Mouse (Mus musculus): Measurements from ENCODE around the gene Csnk2a1. TPM values are rescaled to one million over a fixed set of nuclear protein-coding genes. Genes with fewer than 3 reads are reported as not detected.
"Not testable (repeated sequence)": the region's sequence is repeated elsewhere in the genome, so short reads cannot be mapped to it uniquely, and the experiment has no call there.

Csnk2a1 gene
- polyA plus RNA-seq, 1 experiment from 2014 or later, result 106 TPM

GRCm38 (mm10) chr2:152193346-152193710, 33.3 kb upstream of the Csnk2a1 start:
- H3K27me3 ChIP-seq (replicated peaks), result no peaks in the 10 kb centered on the region
- 84% methylated on average over 7 of the region's 7 CpGs for WGBS
- no peak overlapping the region for H3K9ac ChIP-seq (replicated peaks)
- no peak for ATAC-seq (ENCODE audit: low FRiP score)
- peaks cover 3% of the 10 kb centered on the region; the same call in 1 of the 2 replicates for H3K4me1 ChIP-seq
- no peaks in the 10 kb centered on the region for H3K36me3 ChIP-seq
- H3K4me2 ChIP-seq, result no peak overlapping the region
- no peak overlapping the region for H3K4me3 ChIP-seq (replicated peaks)
- no peaks in the 10 kb centered on the region for H3K9me3 ChIP-seq (replicated peaks)
- no peak overlapping the region for H3K27ac ChIP-seq (replicated peaks)

DNA sequence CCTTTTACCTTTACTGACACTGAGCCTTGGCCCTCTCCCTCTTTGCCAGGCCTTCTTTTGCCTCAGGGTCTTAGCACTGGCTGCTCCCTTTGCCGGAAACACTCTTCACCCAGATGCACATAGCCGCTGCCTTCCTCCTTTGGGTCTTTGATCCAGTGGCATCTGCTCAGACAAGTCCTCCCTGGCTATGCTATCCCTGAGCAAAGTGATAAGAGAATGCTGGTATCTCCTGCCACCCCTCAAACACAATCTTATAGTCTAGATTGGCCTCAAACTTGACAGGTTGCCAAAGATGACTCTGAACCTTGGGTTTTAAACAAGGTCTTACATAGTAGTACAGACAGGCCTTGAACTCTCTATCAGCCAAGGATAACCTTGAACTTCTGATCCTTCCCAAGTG, 32.1 kb upstream of the Csnk2a1 start:
- Histone ChIP-seq H3K4me1 (peaks cover 3% of the 10 kb centered on the region; the same call in 1 of the 2 replicates), H3K27me3 (replicated peaks) (no peaks in the 10 kb centered on the region), H3K36me3 (no peaks in the 10 kb centered on the region), H3K9ac (replicated peaks) (no peak overlapping the region), H3K4me2 (no peak overlapping the region), H3K4me3 (replicated peaks) (no peak overlapping the region), H3K27ac (replicated peaks) (no peak overlapping the region), H3K9me3 (replicated peaks) (no peaks in the 10 kb centered on the region)
- WGBS, result 92% methylated on average over 2 of the region's 2 CpGs
- no peak for ATAC-seq (ENCODE audit: low FRiP score)

GRCm38 (mm10) chr2:152196896-152197295, 29.7 kb upstream of the Csnk2a1 start:
- Histone ChIP-seq H3K27ac (replicated peaks) (no peak overlapping the region), H3K4me1 (peaks cover 3% of the 10 kb centered on the region; the same call in 1 of the 2 replicates), H3K9me3 (replicated peaks) (no peaks in the 10 kb centered on the region), H3K4me2 (peak overlapping the region; percentile 3; the same call in 1 of the 2 replicates), H3K36me3 (no peaks in the 10 kb centered on the region), H3K9ac (replicated peaks) (no peak overlapping the region), H3K4me3 (replicated peaks) (no peak overlapping the region), H3K27me3 (replicated peaks) (no peaks in the 10 kb centered on the region)
- 42% methylated on average over 3 of the region's 3 CpGs for WGBS
- ATAC-seq (ENCODE audit: low FRiP score), result peak; percentile 21; the same call in 1 of the 2 replicates

DNA sequence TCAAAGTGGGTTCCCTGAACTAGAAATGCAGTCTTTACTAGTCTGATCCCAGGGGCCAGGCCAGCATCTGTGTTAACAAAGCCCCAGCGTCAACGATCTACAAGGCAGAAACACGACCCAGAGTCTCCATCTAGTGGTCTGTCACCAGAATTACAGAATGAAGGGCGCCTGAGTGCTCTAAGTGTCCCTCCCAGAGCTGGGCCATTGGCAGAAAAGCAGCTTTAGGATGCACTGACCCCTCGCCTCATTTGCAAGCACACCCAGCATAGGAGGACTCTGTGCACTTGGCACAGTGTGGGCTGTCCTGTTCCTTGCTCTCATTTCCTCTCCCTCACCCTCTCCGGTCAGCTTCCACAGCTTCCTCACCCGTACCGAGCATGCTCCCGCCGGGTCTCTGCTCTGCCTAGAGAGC, 29.3 kb upstream of the Csnk2a1 start:
- Histone ChIP-seq H3K4me3 (replicated peaks) (no peak overlapping the region), H3K27ac (replicated peaks) (no peak overlapping the region), H3K27me3 (replicated peaks) (no peaks in the 10 kb centered on the region), H3K9ac (replicated peaks) (no peak overlapping the region), H3K36me3 (no peaks in the 10 kb centered on the region), H3K9me3 (replicated peaks) (no peaks in the 10 kb centered on the region), H3K4me1 (peaks cover 3% of the 10 kb centered on the region; the same call in 1 of the 2 replicates), H3K4me2 (peak overlapping the region; percentile 3; the same call in 1 of the 2 replicates)
- peak; percentile 85 for ATAC-seq (ENCODE audit: low FRiP score)
- 46% methylated on average over 10 of the region's 10 CpGs for WGBS

GRCm38 (mm10) chr2:152206139-152206538, 20.5 kb upstream of the Csnk2a1 start:
- H3K36me3 ChIP-seq; H3K9me3 ChIP-seq (replicated peaks); H3K27ac ChIP-seq (replicated peaks); H3K4me1 ChIP-seq; ATAC-seq (ENCODE audit: low FRiP score); H3K27me3 ChIP-seq (replicated peaks); H3K4me2 ChIP-seq; H3K9ac ChIP-seq (replicated peaks); H3K4me3 ChIP-seq (replicated peaks): not testable (repeated sequence)
- 94% methylated on average over 8 of the region's 9 CpGs for WGBS

- 89% methylated on average over 3 of the region's 3 CpGs for WGBS
- Histone ChIP-seq H3K27me3 (replicated peaks) (no peaks in the 10 kb centered on the region), H3K4me1 (no peaks in the 10 kb centered on the region)
Measured at GRCm38 (mm10) chr2:152211871-152212270, 14.8 kb upstream of the Csnk2a1 start.

DNA sequence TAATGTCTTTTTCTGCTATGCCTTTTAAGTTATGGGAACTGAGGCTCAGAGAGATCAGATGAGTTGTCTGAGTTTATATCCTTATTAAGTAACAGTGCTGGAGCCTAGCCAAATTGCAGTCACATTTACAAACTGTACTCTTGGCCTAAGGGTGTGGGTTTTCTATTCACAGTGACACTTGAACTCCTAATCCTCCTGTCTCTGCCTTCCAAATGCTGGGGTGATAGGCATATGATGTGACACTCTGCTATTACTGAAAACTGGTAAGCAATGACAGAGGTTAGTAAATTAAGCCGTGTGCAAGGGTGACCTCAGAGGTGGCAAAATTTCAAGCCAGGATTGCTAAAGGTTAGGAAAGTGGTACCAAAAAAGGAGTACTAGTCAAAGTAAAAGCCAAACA, 9.7 kb upstream of the Csnk2a1 start:
- Histone ChIP-seq H3K36me3 (no peaks in the 10 kb centered on the region), H3K4me1 (no peaks in the 10 kb centered on the region), H3K4me3 (replicated peaks) (no peak overlapping the region), H3K4me2 (no peak overlapping the region), H3K9ac (replicated peaks) (no peak overlapping the region), H3K27me3 (replicated peaks) (no peaks in the 10 kb centered on the region), H3K9me3 (replicated peaks) (no peaks in the 10 kb centered on the region), H3K27ac (replicated peaks) (no peak overlapping the region)
- WGBS, result 83% methylated on average over 1 of the region's 1 CpGs
- no peak for ATAC-seq (ENCODE audit: low FRiP score)

More at GRCm38 (mm10) chr2:152211871-152212270, 14.8 kb upstream of the Csnk2a1 start:
- H3K4me2 ChIP-seq, result no peak overlapping the region
- no peak for ATAC-seq (ENCODE audit: low FRiP score)
- H3K4me3 ChIP-seq (replicated peaks), result no peak overlapping the region
- H3K27ac ChIP-seq (replicated peaks), result no peak overlapping the region
- H3K9me3 ChIP-seq (replicated peaks), result no peaks in the 10 kb centered on the region
- H3K9ac ChIP-seq (replicated peaks), result no peak overlapping the region
- H3K36me3 ChIP-seq, result no peaks in the 10 kb centered on the region

DNA sequence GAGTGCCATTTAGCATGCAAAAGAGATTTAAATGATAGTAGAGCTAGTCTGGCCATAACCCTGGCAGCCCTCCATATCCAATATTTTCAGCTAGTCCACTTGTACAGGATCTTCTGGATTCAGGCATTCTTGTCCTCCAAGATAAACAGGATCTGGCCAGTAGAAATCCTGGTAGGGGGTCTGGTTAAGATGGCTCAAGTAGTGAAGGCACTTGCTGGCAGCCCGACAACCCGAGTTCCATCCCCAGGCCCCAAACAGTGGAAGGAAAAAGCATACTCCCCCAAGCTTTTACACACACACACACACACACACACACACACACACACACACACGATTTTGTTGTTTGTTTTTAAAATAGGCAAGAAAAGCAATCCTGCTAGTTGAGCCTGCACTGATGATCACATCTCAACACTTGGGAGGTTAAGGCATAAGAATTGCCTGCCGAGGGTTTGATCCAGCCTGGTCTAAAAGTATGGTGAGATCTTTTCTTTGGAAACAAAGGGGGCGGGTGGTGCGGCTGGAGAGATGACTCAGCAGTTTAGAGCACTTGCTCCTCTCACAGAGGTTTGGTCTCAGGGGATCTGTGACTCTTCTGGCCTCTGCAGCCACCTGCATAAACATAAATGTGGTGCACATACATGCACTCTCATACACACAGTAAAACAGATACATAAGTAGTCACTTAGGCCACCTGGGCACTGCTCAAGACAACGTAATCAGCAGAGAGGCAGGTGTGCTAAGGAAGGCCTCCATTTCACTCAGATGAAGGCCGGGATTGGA, 2.9 kb upstream of the Csnk2a1 start:
- H3K4me2 ChIP-seq, result no peak overlapping the region
- peaks cover 20% of the 10 kb centered on the region for H3K4me1 ChIP-seq
- no peak for ATAC-seq (ENCODE audit: low FRiP score)
- no peak overlapping the region for H3K4me3 ChIP-seq (replicated peaks)
- 76% methylated on average over 8 of the region's 8 CpGs for WGBS
- H3K27me3 ChIP-seq (replicated peaks), result no peaks in the 10 kb centered on the region
- no peak overlapping the region for H3K9ac ChIP-seq (replicated peaks)
- no peaks in the 10 kb centered on the region for H3K36me3 ChIP-seq
- H3K9me3 ChIP-seq (replicated peaks), result no peaks in the 10 kb centered on the region
- H3K27ac ChIP-seq (replicated peaks), result no peak overlapping the region

DNA sequence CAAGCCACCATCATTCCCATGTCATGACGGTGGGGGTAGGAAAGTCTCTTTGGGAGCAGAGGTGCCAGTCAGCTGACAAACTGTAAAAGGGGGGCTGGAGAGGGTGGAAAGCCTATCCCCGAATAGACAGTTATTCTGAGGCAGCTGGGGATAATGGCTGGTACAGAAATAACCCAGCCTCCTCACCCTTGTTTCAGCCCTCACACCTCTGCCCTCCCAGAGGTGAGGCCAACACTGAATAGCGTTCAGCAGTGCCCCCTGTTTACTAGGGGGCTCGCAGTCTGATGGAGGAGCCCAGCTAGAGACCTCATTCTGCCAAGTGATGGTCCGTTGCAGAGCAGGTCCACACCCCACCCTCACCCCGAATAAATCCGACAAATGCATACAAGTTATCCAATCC, 1.1 kb upstream of the Csnk2a1 start:
- no peak overlapping the region for H3K27ac ChIP-seq (replicated peaks)
- peaks cover 24% of the 10 kb centered on the region for H3K4me1 ChIP-seq
- 78% methylated on average over 7 of the region's 7 CpGs for WGBS
- H3K36me3 ChIP-seq, result no peaks in the 10 kb centered on the region
- H3K4me3 ChIP-seq (replicated peaks), result no peak overlapping the region
- H3K27me3 ChIP-seq (replicated peaks), result no peaks in the 10 kb centered on the region
- peak overlapping the region; percentile 54 for H3K4me2 ChIP-seq
- no peak for ATAC-seq (ENCODE audit: low FRiP score)
- H3K9me3 ChIP-seq (replicated peaks), result no peaks in the 10 kb centered on the region
- no peak overlapping the region for H3K9ac ChIP-seq (replicated peaks)

DNA sequence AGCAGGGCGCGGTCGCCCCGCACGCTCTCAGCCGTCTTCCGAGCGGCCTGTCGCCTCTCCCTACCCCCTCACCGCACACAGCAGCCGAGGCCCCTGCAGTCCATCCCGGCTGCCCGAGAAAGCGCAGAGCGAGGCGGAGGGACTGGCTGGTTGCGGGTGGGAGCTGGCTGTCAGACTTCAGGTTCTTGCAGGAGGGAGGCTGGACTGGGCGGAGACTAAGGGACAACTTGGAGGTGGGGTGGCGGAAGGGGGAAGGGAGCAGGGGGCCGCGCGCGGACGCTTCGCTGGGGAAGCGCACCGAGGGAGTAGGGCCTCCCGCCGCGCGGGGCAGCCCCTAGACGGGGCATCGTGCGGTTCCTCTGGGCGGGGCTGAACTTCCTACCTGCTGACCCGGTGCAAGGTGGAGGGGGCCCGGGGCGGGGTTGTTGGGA, 427 bp downstream of the Csnk2a1 start:
- Histone ChIP-seq H3K9ac (replicated peaks) (peak overlapping the region; percentile 93), H3K4me3 (replicated peaks) (peak overlapping the region; percentile 93), H3K27ac (replicated peaks) (peak overlapping the region; percentile 97), H3K9me3 (replicated peaks) (no peaks in the 10 kb centered on the region), H3K27me3 (replicated peaks) (no peaks in the 10 kb centered on the region), H3K36me3 (no peaks in the 10 kb centered on the region), H3K4me2 (peak overlapping the region; percentile 68), H3K4me1 (peaks cover 24% of the 10 kb centered on the region)
- WGBS, result under 1% methylated on average over 38 of the region's 38 CpGs
- peak; percentile 81 for ATAC-seq (ENCODE audit: low FRiP score)

DNA sequence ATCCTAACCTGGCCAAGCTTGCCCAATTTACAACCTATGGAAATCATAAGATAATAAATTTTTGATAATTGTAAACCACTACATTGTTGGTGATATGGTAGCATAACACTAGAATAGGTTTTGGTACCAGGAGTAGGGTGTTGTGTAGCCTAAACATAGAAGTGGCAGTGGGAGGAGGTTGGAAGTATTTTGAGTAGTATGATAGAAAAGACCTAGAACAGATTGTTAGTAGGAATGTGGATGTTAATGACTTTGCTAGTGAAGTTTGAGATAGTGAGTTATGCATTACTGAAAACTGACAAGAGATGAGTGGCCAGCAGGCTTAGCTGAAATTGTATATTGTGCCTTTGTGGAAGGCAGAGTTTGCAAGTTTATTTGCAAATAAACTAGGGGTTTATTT, 3.4 kb downstream of the Csnk2a1 start:
- no peak overlapping the region for H3K4me2 ChIP-seq
- H3K9me3 ChIP-seq (replicated peaks), result no peaks in the 10 kb centered on the region
- no peaks in the 10 kb centered on the region for H3K36me3 ChIP-seq
- no peak overlapping the region for H3K27ac ChIP-seq (replicated peaks)
- H3K4me3 ChIP-seq (replicated peaks), result no peak overlapping the region
- peaks cover 24% of the 10 kb centered on the region for H3K4me1 ChIP-seq
- ATAC-seq (ENCODE audit: low FRiP score), result no peak
- H3K27me3 ChIP-seq (replicated peaks), result no peaks in the 10 kb centered on the region
- H3K9ac ChIP-seq (replicated peaks), result no peak overlapping the region

DNA sequence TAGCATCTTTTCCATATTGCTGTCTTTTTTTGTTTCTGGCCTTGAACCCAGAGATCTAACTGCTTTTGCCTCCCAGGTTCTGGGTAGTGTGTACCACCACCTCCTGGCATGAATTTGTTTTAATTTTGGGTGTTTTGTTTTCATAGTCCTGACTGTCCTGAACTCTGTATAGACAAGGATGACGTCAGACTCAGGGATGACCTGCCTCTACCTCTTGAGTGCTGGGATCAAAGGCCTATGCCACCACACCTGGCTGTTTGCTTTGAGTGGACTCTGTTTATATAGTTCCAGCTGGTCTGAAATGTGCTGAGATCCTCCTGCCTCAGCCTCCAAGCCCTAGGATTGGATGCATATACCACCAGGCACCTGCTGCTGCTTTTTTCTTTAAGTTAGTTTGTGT, 11.3 kb downstream of the Csnk2a1 start:
- WGBS, result 85% methylated on average over 1 of the region's 1 CpGs
- H3K4me2 ChIP-seq, result no peak overlapping the region
- no peak for ATAC-seq (ENCODE audit: low FRiP score)

More for the DNA sequence above, 11.3 kb downstream of the Csnk2a1 start:
- H3K4me1 ChIP-seq, result no peaks in the 10 kb centered on the region
- no peaks in the 10 kb centered on the region for H3K9me3 ChIP-seq (replicated peaks)
- no peak overlapping the region for H3K27ac ChIP-seq (replicated peaks)
- H3K36me3 ChIP-seq, result peaks cover 16% of the 10 kb centered on the region
- H3K9ac ChIP-seq (replicated peaks), result no peak overlapping the region
- H3K4me3 ChIP-seq (replicated peaks), result no peak overlapping the region
- no peaks in the 10 kb centered on the region for H3K27me3 ChIP-seq (replicated peaks)

Measured in neural tube, embryonic 15.5 days (tissue).